Mouse (Mus musculus) embryo, embryonic 10 days (tissue): ENCODE results near the gene Fndc3a.

Source experiments
- DNase-seq: peaks from one replicate; pipeline ENCODE4 v3.0.0-alpha.2; 2015; ENCODE audit warnings: low spot score

Gene Fndc3a

GRCm38 (mm10) chr14:72709710-72710340, at the start of gene Fndc3a:
Fndc3a (minus strand) TSS chr14:72710003.
- DNase-seq = peak; percentile 80

- DNase-seq = no peak
These were observed 43.1 kb upstream of the Fndc3a start for GRCm38 (mm10) chr14:72752893-72753292.

- DNase-seq = no peak
These were observed 40.8 kb upstream of the Fndc3a start for GRCm38 (mm10) chr14:72750426-72751182.

- no peak for DNase-seq
These were observed 38.5 kb upstream of the Fndc3a start for GRCm38 (mm10) chr14:72748331-72748730.

- no peak for DNase-seq
These were observed 31.9 kb upstream of the Fndc3a start for GRCm38 (mm10) chr14:72741667-72742066.

- DNase-seq = no peak
These were observed 30.5 kb upstream of the Fndc3a start for GRCm38 (mm10) chr14:72740336-72740735.

GRCm38 (mm10) chr14:72739484-72740208, 29.8 kb upstream of the Fndc3a start:
- no peak for DNase-seq

- DNase-seq = no peak
These were observed 29.0 kb upstream of the Fndc3a start for GRCm38 (mm10) chr14:72738776-72739175.

GRCm38 (mm10) chr14:72738217-72738616, 28.4 kb upstream of the Fndc3a start:
- DNase-seq = no peak

GRCm38 (mm10) chr14:72725865-72726264, 16.1 kb upstream of the Fndc3a start:
- DNase-seq = no peak

GRCm38 (mm10) chr14:72722274-72723053, 12.7 kb upstream of the Fndc3a start:
- DNase-seq = no peak

- DNase-seq = no peak
These were observed 6.4 kb upstream of the Fndc3a start for GRCm38 (mm10) chr14:72716175-72716574.

- DNase-seq = no peak
These were observed 1.3 kb upstream of the Fndc3a start for GRCm38 (mm10) chr14:72711130-72711529.

- peak; percentile 67 for DNase-seq
These were observed 681 bp upstream of the Fndc3a start for GRCm38 (mm10) chr14:72710341-72711027.

- DNase-seq = peak; percentile 53
These were observed 603 bp downstream of the Fndc3a start for GRCm38 (mm10) chr14:72709091-72709709.

GRCm38 (mm10) chr14:72708581-72708991, 1.2 kb downstream of the Fndc3a start:
- no peak for DNase-seq

- DNase-seq = no peak
These were observed 9.7 kb downstream of the Fndc3a start for GRCm38 (mm10) chr14:72700056-72700455.

- no peak for DNase-seq
These were observed 18.4 kb downstream of the Fndc3a start for GRCm38 (mm10) chr14:72691406-72691805.

- DNase-seq = no peak
These were observed 20.3 kb downstream of the Fndc3a start for GRCm38 (mm10) chr14:72689525-72689924.

GRCm38 (mm10) chr14:72684857-72685370, 24.9 kb downstream of the Fndc3a start:
- DNase-seq = no peak

- no peak for DNase-seq
These were observed 32.6 kb downstream of the Fndc3a start for GRCm38 (mm10) chr14:72677247-72677646.
